Mouse (Mus musculus) megakaryocyte, embryonic 14.5 days (primary cell): ENCODE measurements around the gene Prex1.

Source experiments
- FLI1 ChIP-seq: IDR thresholded peaks from 2 replicates; pipeline ENCODE4 v1.6.1; 2012; ENCODE audit warnings: low read length, inconsistent platforms, mixed read lengths
- GATA1 ChIP-seq: IDR thresholded peaks from 3 replicates; pipeline ENCODE4 v1.6.1; 2012; ENCODE audit warnings: mixed read lengths, low read length, inconsistent platforms, borderline replicate concordance

- TF ChIP-seq FLI1 (no peak), GATA1 (no peak)
Observed at GRCm38 (mm10) chr2:166563890-166564289, 149.7 kb downstream of the Prex1 start.
